Mouse (Mus musculus) brown adipose tissue, adult 24 weeks (tissue): ENCODE data around the gene Spr. TPM values are rescaled to one million over a fixed set of nuclear protein-coding genes. Genes with fewer than 3 reads are reported as not detected.

Experiments used
- polyA plus RNA-seq: library from polyadenylated mRNA; stranded (reverse); fragments of >200 nt; gene quantifications from 2 replicates; pipeline ENCODE4 v1.2.4, GENCODE M21; 2012; ENCODE audit not compliant: missing spikeins, insufficient read depth, insufficient read length

Gene Spr
- polyA plus RNA-seq, 1 experiment: 65.8 TPM

Other genes starting within 250 kb of the Spr start
- gene Exoc6b, start 68.3 kb downstream of the Spr start, polyA plus RNA-seq: 6.3 and 11.1 TPM in 2 replicates
- not detected in 2 replicates for gene Emx1, start 49.7 kb upstream of the Spr start, polyA plus RNA-seq
- gene Sfxn5, start 195.7 kb upstream of the Spr start, polyA plus RNA-seq: 51.9 and 66.8 TPM in 2 replicates
- 10.0 and 10.3 TPM in 2 replicates for gene Rab11fip5, start 236.9 kb upstream of the Spr start, polyA plus RNA-seq